Mouse (Mus musculus) lung, postnatal 0 days (tissue): ENCODE results near the gene Anxa5. TPM values are rescaled to one million over a fixed set of nuclear protein-coding genes. Genes with fewer than 3 reads are reported as not detected.
A peak's percentile ranks its signal among the peaks of the same experiment; 100 is the strongest.

Experiments
- ATAC-seq: fragments of 200-750 bp; cut with Nextera tagmentation; 2 replicates; pipeline ENCODE4 v1.8.0; 2017; ENCODE audit warnings: moderate library complexity
- DNase-seq: peaks from one replicate; pipeline ENCODE4 v3.0.0-alpha.2; 2016; ENCODE audit warnings: low spot score
- H3K27ac ChIP-seq: fragments of 300-500 bp; sonication (generic); 2 replicates; pipeline ENCODE4 v1.5.1; 2014; ENCODE audit warnings: antibody characterized with exemption, mild to moderate bottlenecking, low read length, mixed read lengths
- H3K27me3 ChIP-seq: fragments of 300-500 bp; sonication (generic); replicated peaks from 2 replicates; pipeline ENCODE4 v1.6.1; 2014; ENCODE audit warnings: low read length, mixed read lengths; ENCODE audit not compliant: insufficient read depth
- H3K36me3 ChIP-seq: fragments of 300-500 bp; sonication (generic); 2 replicates; pipeline ENCODE4 v1.6.1; 2014; ENCODE audit warnings: low read length, mixed read lengths; ENCODE audit not compliant: insufficient read depth
- H3K4me1 ChIP-seq: fragments of 300-500 bp; sonication (generic); 2 replicates; pipeline ENCODE4 v1.6.1; 2014; ENCODE audit warnings: antibody characterized with exemption, low read depth, low read length, mixed read lengths; ENCODE audit not compliant: insufficient read depth
- H3K4me2 ChIP-seq: fragments of 300-500 bp; sonication (generic); replicated peaks from 2 replicates; pipeline ENCODE4 v1.6.1; 2014; ENCODE audit warnings: low read depth, mild to moderate bottlenecking, low read length, moderate library complexity, mixed read lengths
- H3K4me3 ChIP-seq: fragments of 300-500 bp; sonication (generic); 2 replicates; pipeline ENCODE4 v1.5.1; 2014; ENCODE audit warnings: low read depth, low read length
- H3K9ac ChIP-seq: fragments of 300-500 bp; sonication (generic); replicated peaks from 2 replicates; pipeline ENCODE4 v1.6.1; 2014; ENCODE audit warnings: low read depth, mild to moderate bottlenecking
- H3K9me3 ChIP-seq: fragments of 300-500 bp; sonication (generic); 2 replicates; pipeline ENCODE4 v1.6.1; 2016; ENCODE audit warnings: low read length, mixed read lengths
- CTCF ChIP-seq: IDR thresholded peaks from 2 replicates; pipeline ENCODE4 v1.5.1; 2016; ENCODE audit warnings: antibody characterized with exemption, mild to moderate bottlenecking
- EP300 ChIP-seq: IDR thresholded peaks from 2 replicates; pipeline ENCODE4 v1.6.1; 2016; ENCODE audit warnings: antibody characterized with exemption, mild to moderate bottlenecking, control low read depth
- WGBS: fragments of 180-500 bp; shearing (Covaris S2); extraction: QIAGEN DNeasy Blood & Tissue Kit; methylation state at CpG from one replicate; pipeline ENCODE4 v1.1.7; 2014; 5-methylcytosine and 5-hydroxymethylcytosine counted together
- polyA plus RNA-seq: library from polyadenylated mRNA; unstranded; fragments of >200 nt; fragmentation: Nextera tagmentation; extraction: Ambion mirVana; gene quantifications from 2 replicates; pipeline ENCODE4 v1.2.1, GENCODE M21; 2015

Gene Anxa5
- polyA plus RNA-seq, 1 experiment from 2014 or later, result 449 TPM

- no peak for ATAC-seq
- peaks cover 12% of the 10 kb centered on the region; the same call in 1 of the 2 replicates for H3K4me1 ChIP-seq
- TF ChIP-seq EP300, result no peak
- TF ChIP-seq CTCF, result no peak
- no peaks in the 10 kb centered on the region for H3K36me3 ChIP-seq
- H3K27me3 ChIP-seq, result no peaks in the 10 kb centered on the region
- WGBS, result 18% methylated on average over 9 of the region's 9 CpGs
- no peak overlapping the region; the same call in 1 of the 2 replicates for H3K4me2 ChIP-seq
- H3K27ac ChIP-seq, result no peak overlapping the region
- no peak overlapping the region for H3K9ac ChIP-seq
- peak; percentile 53 for DNase-seq
- no peaks in the 10 kb centered on the region for H3K9me3 ChIP-seq
- no peak overlapping the region for H3K4me3 ChIP-seq
Observed at GRCm38 (mm10) chr3:36482940-36483339, 7.2 kb upstream of the Anxa5 start.

GRCm38 (mm10) chr3:36481776-36482193 is 6.1 kb upstream of the Anxa5 start:
- Histone ChIP-seq H3K9me3 (no peaks in the 10 kb centered on the region), H3K27ac (peak overlapping the region; percentile 77), H3K9ac (no peak overlapping the region), H3K27me3 (no peaks in the 10 kb centered on the region), H3K4me1 (peaks cover 12% of the 10 kb centered on the region; the same call in 1 of the 2 replicates), H3K36me3 (no peaks in the 10 kb centered on the region), H3K4me3 (no peak overlapping the region), H3K4me2 (peak overlapping the region; percentile 23; the same call in 1 of the 2 replicates)
- ATAC-seq, result peak; percentile 88
- WGBS, result 11% methylated on average over 11 of the region's 11 CpGs
- peak; percentile 88 for DNase-seq
- TF ChIP-seq EP300 (peak; percentile 69; the same call in 1 of the 2 replicates), CTCF (no peak)

GRCm38 (mm10) chr3:36480486-36480885 is 4.8 kb upstream of the Anxa5 start:
- ATAC-seq (no peak), DNase-seq (peak; percentile 63)
- H3K27ac ChIP-seq, result 0 out of 2 replicates have a peak overlapping the region, but pooled peaks have one; percentile 9
- peaks cover 12% of the 10 kb centered on the region; the same call in 1 of the 2 replicates for H3K4me1 ChIP-seq
- H3K4me3 ChIP-seq, result no peak overlapping the region
- 47% methylated on average over 2 of the region's 2 CpGs for WGBS
- H3K9me3 ChIP-seq, result no peaks in the 10 kb centered on the region
- no peaks in the 10 kb centered on the region for H3K27me3 ChIP-seq
- no peak for TF ChIP-seq CTCF
- no peak overlapping the region for H3K9ac ChIP-seq
- no peak overlapping the region for H3K4me2 ChIP-seq
- no peaks in the 10 kb centered on the region for H3K36me3 ChIP-seq

GRCm38 (mm10) chr3:36478776-36479175 is 3.1 kb upstream of the Anxa5 start:
- H3K4me2 ChIP-seq, result no peak overlapping the region
- WGBS, result 90% methylated on average over 8 of the region's 8 CpGs
- peaks cover 16% of the 10 kb centered on the region; the same call in 1 of the 2 replicates for H3K4me1 ChIP-seq
- TF ChIP-seq EP300 (no peak), CTCF (no peak)
- no peak overlapping the region for H3K9ac ChIP-seq
- ATAC-seq (no peak), DNase-seq (no peak)
- no peaks in the 10 kb centered on the region for H3K27me3 ChIP-seq
- no peaks in the 10 kb centered on the region for H3K9me3 ChIP-seq
- H3K36me3 ChIP-seq, result no peaks in the 10 kb centered on the region
- no peak overlapping the region for H3K4me3 ChIP-seq
- no peak overlapping the region for H3K27ac ChIP-seq

GRCm38 (mm10) chr3:36476261-36477155 is 814 bp upstream of the Anxa5 start:
- ATAC-seq (no peak), DNase-seq (peak; percentile 36)
- no peak for TF ChIP-seq CTCF
- no peak for TF ChIP-seq EP300
- Histone ChIP-seq H3K9me3 (no peaks in the 10 kb centered on the region), H3K9ac (peak overlapping the region; percentile 68), H3K4me1 (peaks cover 11% of the 10 kb centered on the region), H3K27me3 (no peaks in the 10 kb centered on the region), H3K36me3 (no peaks in the 10 kb centered on the region), H3K27ac (peak overlapping the region; percentile 90), H3K4me3 (peak overlapping the region; percentile 82), H3K4me2 (peak overlapping the region; percentile 91)
- 23% methylated on average over 20 of the region's 20 CpGs for WGBS

- peak overlapping the region; percentile 84 for H3K9ac ChIP-seq
- peak overlapping the region; percentile 82 for H3K4me3 ChIP-seq
- DNase-seq (peak; percentile 76), ATAC-seq (peak; percentile 4)
- H3K4me2 ChIP-seq, result peak overlapping the region; percentile 91
- no peaks in the 10 kb centered on the region for H3K27me3 ChIP-seq
- no peaks in the 10 kb centered on the region for H3K9me3 ChIP-seq
- TF ChIP-seq EP300 (no peak), CTCF (no peak)
- no peaks in the 10 kb centered on the region for H3K36me3 ChIP-seq
- peak overlapping the region; percentile 94 for H3K27ac ChIP-seq
- 1% methylated on average over 23 of the region's 24 CpGs for WGBS
- H3K4me1 ChIP-seq, result peaks cover 10% of the 10 kb centered on the region
Observed at GRCm38 (mm10) chr3:36474938-36475483, 683 bp downstream of the Anxa5 start.
